Mouse (Mus musculus): Measurements from ENCODE around the gene Cdh12.

The Cdh12 gene

DNA sequence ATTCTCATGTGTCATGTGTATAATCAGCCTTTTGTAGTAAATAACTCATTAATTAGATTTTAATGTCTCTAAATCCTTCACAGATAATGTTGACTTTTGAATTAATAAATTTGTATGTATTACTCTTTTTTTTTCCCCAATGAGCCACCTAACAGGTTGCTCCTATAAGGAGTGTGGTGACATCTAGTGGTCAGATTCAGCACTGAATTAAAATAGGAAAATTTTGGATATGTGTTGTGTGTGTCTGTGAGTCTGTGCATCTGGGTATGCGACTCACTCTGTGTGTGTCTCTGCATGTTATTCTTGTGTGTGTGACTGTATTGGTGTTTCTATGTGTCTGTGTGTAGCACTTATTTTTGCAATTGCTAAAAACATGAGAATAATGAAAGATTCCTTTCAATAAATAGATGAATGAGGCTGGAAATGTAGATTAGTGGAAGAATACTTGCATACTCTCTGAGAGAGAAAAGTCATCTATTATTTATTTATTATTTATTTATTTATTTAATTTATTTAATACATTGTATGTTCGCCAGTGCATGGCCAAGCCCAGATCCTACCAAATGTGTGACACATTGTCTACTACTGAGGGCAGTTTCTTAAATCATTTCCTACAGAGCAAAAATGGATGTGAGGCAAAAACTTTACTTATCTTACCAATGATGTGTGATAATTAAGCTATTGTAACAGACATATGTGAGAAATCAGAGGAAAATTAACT is 958.4 kb downstream of the Cdh12 start:
- no peak for DNase-seq

GRCm38 (mm10) chr15:21437347-21437746 is 988.3 kb downstream of the Cdh12 start:
- DNase-seq: no peak

- no peak for DNase-seq
These were observed 988.9 kb downstream of the Cdh12 start for GRCm38 (mm10) chr15:21437924-21438323.

DNA sequence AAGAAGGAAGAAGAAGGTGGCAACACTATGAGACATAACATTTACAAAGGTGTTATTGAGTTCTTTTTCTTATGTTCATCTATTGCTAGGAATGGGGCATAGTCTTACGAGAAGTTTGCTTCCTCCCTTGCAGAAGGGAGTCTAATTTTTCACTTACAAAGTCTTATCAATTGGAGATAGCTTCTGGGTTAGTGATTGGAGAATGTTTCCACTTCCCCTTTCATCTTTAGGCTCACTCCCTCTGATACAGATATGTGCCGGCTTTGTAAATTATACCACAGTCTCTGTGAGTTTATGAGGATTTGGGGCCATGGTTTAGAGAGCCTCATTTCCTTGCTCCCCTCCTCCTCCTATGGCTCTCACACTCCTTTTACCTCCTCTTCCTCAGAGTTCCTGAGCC is 1009.0 kb downstream of the Cdh12 start:
- no peak for DNase-seq

GRCm38 (mm10) chr15:21519355-21519869 is 1070.3 kb downstream of the Cdh12 start:
- DNase-seq: no peak

- DNase-seq: no peak
These were observed 1081.7 kb downstream of the Cdh12 start for GRCm38 (mm10) chr15:21530804-21531203.

GRCm38 (mm10) chr15:21536909-21537308 is 1087.8 kb downstream of the Cdh12 start:
- no peak for DNase-seq

DNA sequence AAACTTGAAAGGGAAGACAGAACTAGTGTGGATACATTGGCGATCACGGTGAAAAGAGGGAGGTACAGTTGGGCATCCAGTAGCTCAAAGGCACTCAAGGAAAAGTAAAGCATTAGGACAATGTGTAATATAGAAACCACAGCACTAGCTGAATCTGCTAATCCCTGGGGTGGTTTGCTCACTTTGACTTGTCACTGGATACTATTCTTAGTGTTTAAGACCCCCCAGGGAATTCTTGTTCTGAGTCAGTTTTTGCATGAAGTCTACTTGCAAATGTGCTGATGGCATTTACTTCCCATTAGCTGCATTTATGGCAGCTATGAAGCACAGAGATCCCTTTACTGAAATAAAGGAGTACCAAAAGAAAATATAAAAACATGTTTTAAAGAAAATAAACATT is 1095.7 kb downstream of the Cdh12 start:
- DNase-seq: no peak

DNA sequence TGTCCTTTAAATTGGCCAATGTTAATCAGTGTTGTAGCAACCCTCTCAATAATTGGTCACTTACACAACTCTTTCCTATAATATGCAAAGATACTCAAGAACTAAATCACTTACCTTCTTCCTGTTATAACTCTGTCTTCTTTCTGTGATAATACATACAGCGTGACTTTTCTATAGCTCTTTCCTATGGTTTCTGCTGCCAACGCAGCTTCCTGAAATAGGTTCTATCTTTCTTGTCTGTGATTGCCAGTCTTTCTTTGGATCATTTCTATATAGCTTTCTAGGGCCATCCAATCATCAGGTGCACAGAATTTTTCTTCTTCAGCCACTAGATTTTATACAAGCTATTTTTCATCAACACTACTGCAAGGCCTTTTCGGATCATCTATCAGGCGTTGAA is 1106.9 kb downstream of the Cdh12 start:
- DNase-seq: no peak

DNA sequence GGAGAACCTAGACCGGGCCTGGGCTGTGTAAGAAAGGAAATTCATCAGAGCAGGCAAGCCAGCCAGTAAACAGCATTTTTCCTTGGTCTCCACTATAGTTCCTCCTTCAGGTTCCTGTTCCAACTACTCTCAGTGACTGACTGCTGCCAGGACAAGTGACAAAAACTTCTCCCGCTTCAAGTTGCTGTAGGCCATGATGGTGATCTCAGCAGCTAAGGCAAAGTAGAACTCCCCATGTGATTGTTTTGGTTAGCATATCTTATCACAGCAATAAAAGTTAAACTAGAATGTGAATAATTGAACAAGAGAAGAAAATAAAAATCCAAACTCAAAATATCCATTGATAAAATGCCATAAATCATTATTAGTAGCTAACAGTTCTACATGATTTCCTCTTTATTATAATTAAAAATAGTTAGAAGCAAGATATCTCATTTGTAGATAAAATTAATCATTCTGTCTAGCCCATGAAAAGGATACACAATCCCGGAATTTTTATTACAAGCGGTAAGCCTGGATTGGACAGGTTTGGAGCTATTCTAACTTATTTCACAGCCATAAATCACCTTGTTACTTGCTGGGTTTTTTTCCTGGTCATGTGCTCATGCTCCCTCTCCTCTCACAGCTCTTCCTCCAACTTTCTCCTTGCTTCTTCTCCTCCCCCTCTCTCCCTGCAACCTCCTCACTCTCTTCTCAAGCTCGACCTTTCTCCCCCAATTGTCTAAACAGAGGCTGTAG is 1117.4 kb downstream of the Cdh12 start:
- no peak for DNase-seq

GRCm38 (mm10) chr15:21604510-21604909 is 1155.4 kb downstream of the Cdh12 start:
- no peak for DNase-seq
